Mouse (Mus musculus) erythroblast, adult 5-6 weeks (primary cell): Measurements from ENCODE around the gene Gmpr. TPM values are rescaled to one million over a fixed set of nuclear protein-coding genes. Genes with fewer than 3 reads are reported as not detected.
A peak's percentile ranks its signal among the peaks of the same experiment; 100 is the strongest.

Source experiments
- ATAC-seq: replicated peaks from 2 replicates; pipeline ENCODE4 v1.8.0; 2016; ENCODE audit warnings: moderate number of reproducible peaks, mild to moderate bottlenecking, moderate TSS enrichment, inconsistent platforms; ENCODE audit not compliant: poor library complexity, low FRiP score, severe bottlenecking
- total RNA-seq, 2 experiments: library from RNA; stranded (forward) in 1 of 2; stranded (reverse) in 1 of 2; fragments of 150-400 nt in 1 of 2; fragments of 200-764, 138-1000 nt in 1 of 2; gene quantifications; 2 replicates each; pipeline versions ENCODE4 v1.2.3 to v1.2.4; 2015 to 2017; ENCODE audit warnings: low replicate concordance in 2 of 2

The Gmpr gene
- total RNA-seq, 2 experiments from 2014 or later = 0.96 to 4.6 TPM

- no peak for ATAC-seq
Measured at GRCm38 (mm10) chr13:45537110-45537509, 29.9 kb downstream of the Gmpr start.

GRCm38 (mm10) chr13:45538091-45538490 lies 30.8 kb downstream of the Gmpr start:
- ATAC-seq = no peak

GRCm38 (mm10) chr13:45538532-45539204 lies 31.4 kb downstream of the Gmpr start:
- no peak for ATAC-seq

- no peak for ATAC-seq
Measured at GRCm38 (mm10) chr13:45539205-45539568, 31.9 kb downstream of the Gmpr start.

- no peak; the same call in 1 of the 2 replicates for ATAC-seq
Measured at GRCm38 (mm10) chr13:45545974-45546373, 38.7 kb downstream of the Gmpr start.

- ATAC-seq = no peak
Measured at GRCm38 (mm10) chr13:45546946-45547345, 39.7 kb downstream of the Gmpr start.

- no peak for ATAC-seq
Measured at GRCm38 (mm10) chr13:45547549-45547948, 40.3 kb downstream of the Gmpr start.

- no peak for ATAC-seq
Measured at GRCm38 (mm10) chr13:45553674-45554073, 46.4 kb downstream of the Gmpr start.

GRCm38 (mm10) chr13:45558367-45558766 lies 51.1 kb downstream of the Gmpr start:
- no peak for ATAC-seq

- ATAC-seq = no peak
Measured at GRCm38 (mm10) chr13:45559258-45559657, 52.0 kb downstream of the Gmpr start.

GRCm38 (mm10) chr13:45560543-45560942 lies 53.3 kb downstream of the Gmpr start:
- ATAC-seq = no peak

GRCm38 (mm10) chr13:45562011-45562410 lies 54.8 kb downstream of the Gmpr start:
- ATAC-seq = no peak

- no peak for ATAC-seq
Measured at GRCm38 (mm10) chr13:45564946-45565345, 57.7 kb downstream of the Gmpr start.

GRCm38 (mm10) chr13:45569932-45570331 lies 62.7 kb downstream of the Gmpr start:
- ATAC-seq = no peak

- ATAC-seq = 0 out of 2 replicates have a peak, but pooled peaks have one; percentile 57
Measured at GRCm38 (mm10) chr13:45571795-45572262, 64.6 kb downstream of the Gmpr start.

GRCm38 (mm10) chr13:45572768-45573167 lies 65.5 kb downstream of the Gmpr start:
- no peak; the same call in 1 of the 2 replicates for ATAC-seq

GRCm38 (mm10) chr13:45576185-45576584 lies 68.9 kb downstream of the Gmpr start:
- no peak for ATAC-seq

- ATAC-seq = no peak
Measured at GRCm38 (mm10) chr13:45577366-45577765, 70.1 kb downstream of the Gmpr start.

GRCm38 (mm10) chr13:45577784-45578183 lies 70.5 kb downstream of the Gmpr start:
- ATAC-seq = no peak

- ATAC-seq = no peak
Measured at GRCm38 (mm10) chr13:45579751-45580150, 72.5 kb downstream of the Gmpr start.

GRCm38 (mm10) chr13:45582294-45582693 lies 75.0 kb downstream of the Gmpr start:
- no peak for ATAC-seq

- no peak for ATAC-seq
Measured at GRCm38 (mm10) chr13:45583061-45583460, 75.8 kb downstream of the Gmpr start.
